Mouse (Mus musculus): ENCODE results near the gene Pusl1. TPM values are rescaled to one million over a fixed set of nuclear protein-coding genes. Genes with fewer than 3 reads are reported as not detected.

The Pusl1 gene
- 52.6 and 54.8 TPM in 2 replicates for polyA plus RNA-seq (2015; fragmentation: Nextera tagmentation; extraction: Ambion mirVana)

- peak within 1 kb of the TSS; percentile 98 for H3K9ac ChIP-seq
- H3K9me3 ChIP-seq, result no peaks in the 10 kb centered on the region
- H3K27me3 ChIP-seq, result no peaks in the 10 kb centered on the region
- peaks cover 48% of the 10 kb centered on the region for H3K36me3 ChIP-seq
- H3K4me2 ChIP-seq, result peak within 1 kb of the TSS; percentile 99
- H3K27ac ChIP-seq, result peak within 1 kb of the TSS; percentile 99
- H3K4me3 ChIP-seq, result peak within 1 kb of the TSS; percentile 93
- under 1% methylated on average over 52 of the region's 52 CpGs for WGBS
- ATAC-seq (ENCODE audit: low FRiP score), result peak; percentile 84
- H3K4me1 ChIP-seq (replicated peaks), result peaks cover 58% of the 10 kb centered on the region
Measured at GRCm38 (mm10) chr4:155891551-155892001, at the start of gene Pusl1, which contains the start of gene Acap3. TSS of gene Pusl1 (minus strand) at chr4:155891781. TSS of gene Acap3 (plus strand) at chr4:155891822.

- 73% methylated on average over 1 of the region's 1 CpGs for WGBS
- Histone ChIP-seq H3K27me3 (no peaks in the 10 kb centered on the region), H3K9ac (no peak overlapping the region), H3K9me3 (no peaks in the 10 kb centered on the region), H3K36me3 (no peaks in the 10 kb centered on the region), H3K4me2 (no peak overlapping the region), H3K4me3 (no peak overlapping the region), H3K4me1 (replicated peaks) (no peaks in the 10 kb centered on the region), H3K27ac (no peak overlapping the region)
- no peak for ATAC-seq (ENCODE audit: low FRiP score)
Measured at GRCm38 (mm10) chr4:155932031-155932430, 40.5 kb upstream of the Pusl1 start.

- no peak for ATAC-seq (ENCODE audit: low FRiP score)
- H3K36me3 ChIP-seq, result peaks cover 41% of the 10 kb centered on the region
- 93% methylated on average over 4 of the region's 4 CpGs for WGBS
- no peaks in the 10 kb centered on the region for H3K27me3 ChIP-seq
- no peak overlapping the region for H3K4me2 ChIP-seq
- H3K27ac ChIP-seq, result no peak overlapping the region
- H3K4me1 ChIP-seq (replicated peaks), result no peaks in the 10 kb centered on the region
- no peak overlapping the region for H3K9ac ChIP-seq
- H3K4me3 ChIP-seq, result no peak overlapping the region
- H3K9me3 ChIP-seq, result no peaks in the 10 kb centered on the region
Measured at GRCm38 (mm10) chr4:155908751-155909150, 17.2 kb upstream of the Pusl1 start.

- H3K36me3 ChIP-seq, result peaks cover 45% of the 10 kb centered on the region
- ATAC-seq (ENCODE audit: low FRiP score), result no peak
- H3K4me3 ChIP-seq, result no peak overlapping the region
- no peak overlapping the region for H3K9ac ChIP-seq
- no peak overlapping the region for H3K27ac ChIP-seq
- 83% methylated on average over 7 of the region's 7 CpGs for WGBS
- H3K9me3 ChIP-seq, result no peaks in the 10 kb centered on the region
- H3K27me3 ChIP-seq, result no peaks in the 10 kb centered on the region
- H3K4me1 ChIP-seq (replicated peaks), result no peaks in the 10 kb centered on the region
- no peak overlapping the region for H3K4me2 ChIP-seq
Measured at GRCm38 (mm10) chr4:155908281-155908680, 16.7 kb upstream of the Pusl1 start.

GRCm38 (mm10) chr4:155907003-155907402, 15.4 kb upstream of the Pusl1 start:
- no peak for ATAC-seq (ENCODE audit: low FRiP score)
- Histone ChIP-seq H3K36me3 (peaks cover 58% of the 10 kb centered on the region), H3K4me1 (replicated peaks) (no peaks in the 10 kb centered on the region), H3K4me3 (no peak overlapping the region), H3K27ac (no peak overlapping the region), H3K4me2 (no peak overlapping the region), H3K9ac (no peak overlapping the region), H3K27me3 (no peaks in the 10 kb centered on the region), H3K9me3 (no peaks in the 10 kb centered on the region)
- 89% methylated on average over 11 of the region's 11 CpGs for WGBS

GRCm38 (mm10) chr4:155906125-155906524, 14.5 kb upstream of the Pusl1 start:
- 88% methylated on average over 9 of the region's 9 CpGs for WGBS
- Histone ChIP-seq H3K27ac (no peak overlapping the region), H3K9ac (no peak overlapping the region), H3K9me3 (no peaks in the 10 kb centered on the region), H3K4me2 (no peak overlapping the region), H3K36me3 (peaks cover 67% of the 10 kb centered on the region), H3K4me1 (replicated peaks) (no peaks in the 10 kb centered on the region), H3K27me3 (no peaks in the 10 kb centered on the region), H3K4me3 (no peak overlapping the region)
- no peak for ATAC-seq (ENCODE audit: low FRiP score)

GRCm38 (mm10) chr4:155905634-155906033, 14.1 kb upstream of the Pusl1 start:
- Histone ChIP-seq H3K36me3 (peaks cover 72% of the 10 kb centered on the region), H3K4me3 (no peak overlapping the region), H3K27ac (no peak overlapping the region), H3K4me2 (no peak overlapping the region), H3K9ac (no peak overlapping the region), H3K9me3 (no peaks in the 10 kb centered on the region), H3K27me3 (no peaks in the 10 kb centered on the region), H3K4me1 (replicated peaks) (no peaks in the 10 kb centered on the region)
- 86% methylated on average over 13 of the region's 13 CpGs for WGBS
- ATAC-seq (ENCODE audit: low FRiP score), result no peak

GRCm38 (mm10) chr4:155904318-155905102, 12.9 kb upstream of the Pusl1 start:
- H3K36me3 ChIP-seq, result peaks cover 83% of the 10 kb centered on the region
- H3K4me1 ChIP-seq (replicated peaks), result no peaks in the 10 kb centered on the region
- no peak overlapping the region for H3K9ac ChIP-seq
- H3K27me3 ChIP-seq, result no peaks in the 10 kb centered on the region
- H3K9me3 ChIP-seq, result no peaks in the 10 kb centered on the region
- no peak for ATAC-seq (ENCODE audit: low FRiP score)
- H3K4me2 ChIP-seq, result no peak overlapping the region
- 93% methylated on average over 13 of the region's 13 CpGs for WGBS
- H3K27ac ChIP-seq, result no peak overlapping the region
- H3K4me3 ChIP-seq, result no peak overlapping the region

GRCm38 (mm10) chr4:155903246-155903645, 11.7 kb upstream of the Pusl1 start:
- no peak overlapping the region for H3K4me2 ChIP-seq
- no peak overlapping the region for H3K9ac ChIP-seq
- peaks cover 96% of the 10 kb centered on the region for H3K36me3 ChIP-seq
- H3K4me3 ChIP-seq, result no peak overlapping the region
- H3K4me1 ChIP-seq (replicated peaks), result no peaks in the 10 kb centered on the region
- H3K9me3 ChIP-seq, result no peaks in the 10 kb centered on the region
- WGBS, result 96% methylated on average over 13 of the region's 13 CpGs
- H3K27me3 ChIP-seq, result no peaks in the 10 kb centered on the region
- no peak overlapping the region for H3K27ac ChIP-seq
- no peak for ATAC-seq (ENCODE audit: low FRiP score)

GRCm38 (mm10) chr4:155901205-155901604, 9.6 kb upstream of the Pusl1 start:
- Histone ChIP-seq H3K27me3 (no peaks in the 10 kb centered on the region), H3K4me1 (replicated peaks) (peaks cover 2% of the 10 kb centered on the region; the same call in 1 of the 2 replicates), H3K27ac (no peak overlapping the region), H3K36me3 (peaks cover 94% of the 10 kb centered on the region), H3K9me3 (no peaks in the 10 kb centered on the region), H3K4me3 (no peak overlapping the region), H3K4me2 (no peak overlapping the region), H3K9ac (no peak overlapping the region)
- WGBS, result 91% methylated on average over 3 of the region's 3 CpGs
- ATAC-seq (ENCODE audit: low FRiP score), result no peak

- H3K4me2 ChIP-seq, result no peak overlapping the region
- H3K27ac ChIP-seq, result no peak overlapping the region
- no peak overlapping the region for H3K4me3 ChIP-seq
- no peak for ATAC-seq (ENCODE audit: low FRiP score)
- no peaks in the 10 kb centered on the region for H3K27me3 ChIP-seq
- H3K4me1 ChIP-seq (replicated peaks), result peaks cover 20% of the 10 kb centered on the region
- no peak overlapping the region for H3K9ac ChIP-seq
- H3K36me3 ChIP-seq, result peaks cover 83% of the 10 kb centered on the region
- no peaks in the 10 kb centered on the region for H3K9me3 ChIP-seq
- 96% methylated on average over 7 of the region's 7 CpGs for WGBS
Measured at GRCm38 (mm10) chr4:155899355-155899754, 7.8 kb upstream of the Pusl1 start.

GRCm38 (mm10) chr4:155898318-155898717, 6.7 kb upstream of the Pusl1 start:
- Histone ChIP-seq H3K4me1 (replicated peaks) (peaks cover 30% of the 10 kb centered on the region), H3K4me3 (no peak overlapping the region), H3K9ac (no peak overlapping the region), H3K9me3 (no peaks in the 10 kb centered on the region), H3K4me2 (no peak overlapping the region), H3K27me3 (no peaks in the 10 kb centered on the region), H3K27ac (no peak overlapping the region), H3K36me3 (peaks cover 72% of the 10 kb centered on the region)
- 99% methylated on average over 2 of the region's 2 CpGs for WGBS
- ATAC-seq (ENCODE audit: low FRiP score), result no peak

- no peak overlapping the region for H3K4me3 ChIP-seq
- H3K27ac ChIP-seq, result no peak overlapping the region
- peaks cover 54% of the 10 kb centered on the region for H3K36me3 ChIP-seq
- peaks cover 39% of the 10 kb centered on the region for H3K4me1 ChIP-seq (replicated peaks)
- WGBS, result 97% methylated on average over 12 of the region's 12 CpGs
- H3K4me2 ChIP-seq, result no peak overlapping the region
- no peak for ATAC-seq (ENCODE audit: low FRiP score)
- H3K9ac ChIP-seq, result no peak overlapping the region
- H3K9me3 ChIP-seq, result no peaks in the 10 kb centered on the region
- no peaks in the 10 kb centered on the region for H3K27me3 ChIP-seq
Measured at GRCm38 (mm10) chr4:155896461-155896860, 4.9 kb upstream of the Pusl1 start.

Measured in hindbrain, embryonic 13.5 days (tissue).